Mouse (Mus musculus) CH12.LX (cell line): ENCODE data around the gene Iqcj.

Experiments used
- BHLHE40 ChIP-seq: IDR thresholded peaks from 2 replicates; pipeline ENCODE4 v1.6.1; 2011; ENCODE audit warnings: mild to moderate bottlenecking, low read depth, low read length, improper control_type of control experiment
- CTCF ChIP-seq, 2 experiments: IDR thresholded peaks in 1 of 2; conservative IDR thresholded peaks in 1 of 2; 2 replicates each; pipeline ENCODE4 v1.5.1; 2011 to 2012; ENCODE audit warnings: low read depth in 2 of 2, low read length in 2 of 2, improper control_type of control experiment in 1 of 2, inconsistent platforms in 1 of 2, mild to moderate bottlenecking in 1 of 2, moderate library complexity in 1 of 2
- EP300 ChIP-seq: IDR thresholded peaks from 2 replicates; pipeline ENCODE4 v1.6.1; 2011; ENCODE audit warnings: low read length, improper control_type of control experiment
- ETS1 ChIP-seq: conservative IDR thresholded peaks from 2 replicates; pipeline ENCODE4 v1.6.1; 2012; ENCODE audit warnings: low read depth, mild to moderate bottlenecking, inconsistent platforms, low read length, improper control_type of control experiment, moderate library complexity
- JUND ChIP-seq: conservative IDR thresholded peaks from 2 replicates; pipeline ENCODE4 v1.6.1; 2011; ENCODE audit warnings: low read depth, low read length, improper control_type of control experiment
- MAZ ChIP-seq: IDR thresholded peaks from 2 replicates; pipeline ENCODE4 v1.6.1; 2012; ENCODE audit warnings: low read depth, mild to moderate bottlenecking, inconsistent platforms, low read length, improper control_type of control experiment, moderate library complexity
- MEF2A ChIP-seq: IDR thresholded peaks from 2 replicates; pipeline ENCODE4 v1.6.1; 2014; ENCODE audit warnings: low read depth, mild to moderate bottlenecking, inconsistent platforms, low read length, improper control_type of control experiment, borderline replicate concordance
- POLR2A ChIP-seq: IDR thresholded peaks from 2 replicates; pipeline ENCODE4 v1.6.1; 2011; ENCODE audit warnings: low read depth, mild to moderate bottlenecking, improper control_type of control experiment, low read length
- POLR2AphosphoS2 ChIP-seq: IDR thresholded peaks from 2 replicates; pipeline ENCODE4 v1.6.1; 2011; ENCODE audit warnings: low read depth, low read length, improper control_type of control experiment
- SMC3 ChIP-seq: IDR thresholded peaks from 2 replicates; pipeline ENCODE4 v1.6.1; 2011; ENCODE audit warnings: low read depth, low read length, improper control_type of control experiment
- TBP ChIP-seq: conservative IDR thresholded peaks from 2 replicates; pipeline ENCODE4 v1.6.1; 2011; ENCODE audit warnings: low read depth, low read length, improper control_type of control experiment
- TCF12 ChIP-seq: IDR thresholded peaks from 2 replicates; pipeline ENCODE4 v1.6.1; 2014; ENCODE audit warnings: low read depth, mild to moderate bottlenecking, inconsistent platforms, low read length, improper control_type of control experiment
- USF1 ChIP-seq: IDR thresholded peaks from 2 replicates; pipeline ENCODE4 v1.6.1; 2014; ENCODE audit warnings: low read depth, mild to moderate bottlenecking, inconsistent platforms, low read length, improper control_type of control experiment

- no peak for TF ChIP-seq USF1
- TF ChIP-seq SMC3: no peak
- TF ChIP-seq MEF2A: no peak
- no peak for TF ChIP-seq JUND
- no peak for TF ChIP-seq POLR2A
- TF ChIP-seq CTCF (conservative IDR thresholded peaks at IDR 0.05 in 1 of 2, IDR thresholded peaks at IDR 0.05 in 1 of 2; ENCODE audit: low read depth in 2 of 2, low read length in 2 of 2): no peak
- TF ChIP-seq BHLHE40: no peak
- TF ChIP-seq ETS1: no peak
- TF ChIP-seq EP300: no peak
- TF ChIP-seq TBP: no peak
- no peak for TF ChIP-seq POLR2AphosphoS2
- no peak for TF ChIP-seq TCF12
- no peak for TF ChIP-seq MAZ
Measured at GRCm38 (mm10) chr3:67918634-67919259, 26.7 kb downstream of the Iqcj start.
